Mouse (Mus musculus): ENCODE results near the gene Intu. TPM values are rescaled to one million over a fixed set of nuclear protein-coding genes. Genes with fewer than 3 reads are reported as not detected.

The Intu gene
- polyA plus RNA-seq, 1 experiment from 2014 or later = 9.1 TPM

DNA sequence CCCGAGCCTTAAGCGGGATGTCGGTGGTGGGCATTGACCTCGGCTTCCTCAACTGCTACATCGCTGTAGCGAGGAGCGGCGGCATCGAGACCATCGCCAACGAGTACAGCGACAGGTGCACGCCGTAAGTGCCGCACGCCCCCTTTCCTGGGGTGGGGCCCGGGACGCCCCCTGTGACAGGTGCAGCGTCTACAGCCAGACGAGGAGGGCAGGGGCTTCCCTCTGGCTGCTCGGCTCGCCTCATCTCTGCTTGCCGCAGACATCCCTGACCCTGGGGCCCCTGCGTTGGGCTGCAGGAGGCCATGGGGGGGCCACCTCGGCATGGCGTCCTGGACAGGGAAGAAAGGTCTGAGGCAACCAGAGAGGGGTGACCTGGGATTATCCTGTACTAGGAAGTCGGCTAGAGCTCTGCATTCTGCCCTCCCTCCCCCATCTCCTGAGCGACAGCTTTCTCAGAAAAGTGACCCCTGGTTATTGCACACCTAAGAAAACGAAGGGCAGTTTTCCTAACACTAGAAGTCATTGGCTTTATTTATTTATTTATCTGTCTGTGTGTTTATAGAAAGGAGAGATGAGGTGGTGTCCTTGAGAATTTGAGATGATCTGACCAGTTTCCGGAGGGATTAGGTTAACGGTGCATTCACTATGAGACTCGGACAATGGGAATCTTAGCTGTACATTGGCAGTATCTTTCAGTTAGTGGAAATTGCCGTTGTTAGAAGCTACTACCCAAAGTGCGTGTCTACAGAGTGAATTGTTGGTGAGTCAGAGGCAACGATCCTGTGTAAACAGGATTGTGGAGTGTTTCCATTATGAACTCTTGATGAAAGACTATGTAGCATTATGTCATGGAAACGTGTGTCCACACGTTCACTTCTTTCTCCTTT is 214.8 kb downstream of the Intu start:
- H3K4me1 ChIP-seq (replicated peaks; ENCODE audit: control insufficient read depth, insufficient read depth, low read length) = no peaks in the 10 kb centered on the region; the same call in 1 of the 2 replicates
- WGBS = 2% methylated on average over 37 of the region's 37 CpGs
- no peak for DNase-seq (ENCODE audit: low spot score)
- peak; percentile 64 for ATAC-seq (ENCODE audit: low FRiP score)
- H3K36me3 ChIP-seq (ENCODE audit: control insufficient read depth, insufficient read depth, low read length) = no peaks in the 10 kb centered on the region
- H3K9me3 ChIP-seq (ENCODE audit: control insufficient read depth, low read length) = no peaks in the 10 kb centered on the region
- H3K27me3 ChIP-seq (ENCODE audit: control insufficient read depth, insufficient read depth, low read length) = no peaks in the 10 kb centered on the region
- H3K4me3 ChIP-seq (ENCODE audit: low read depth, low read length) = peak overlapping the region; percentile 85
- peak overlapping the region; percentile 92 for H3K27ac ChIP-seq (ENCODE audit: low read depth, low read length)
- peak overlapping the region; percentile 88 for H3K9ac ChIP-seq (ENCODE audit: low read depth, low read length)
- peak overlapping the region; percentile 85 for H3K4me2 ChIP-seq (replicated peaks; ENCODE audit: low read depth, low read length)

Other genes starting within 250 kb of the Intu start
- gene Slc25a31, start 177.6 kb downstream of the Intu start, polyA plus RNA-seq (2014; fragmentation: Nextera tagmentation; extraction: Ambion mirVana) = 0.11 and 0.27 TPM in 2 replicates
- 69.3 and 71.2 TPM in 2 replicates for gene Hspa4l, start 213.2 kb downstream of the Intu start, polyA plus RNA-seq (2014; fragmentation: Nextera tagmentation; extraction: Ambion mirVana)

Data from hindbrain, embryonic 11.5 days (tissue).